Mouse (Mus musculus) testis, adult 2 months (tissue): ENCODE measurements around the gene Med27.

Experiments
- CTCF ChIP-seq: fragments of 200-500 bp; IDR thresholded peaks from 2 replicates; pipeline ENCODE4 v1.5.1; 2012; ENCODE audit warnings: low read depth, mild to moderate bottlenecking, inconsistent platforms, low read length, moderate library complexity; ENCODE audit not compliant: control insufficient read depth, insufficient read depth, insufficient replicate concordance
- POLR2A ChIP-seq: fragments of 200-500 bp; IDR thresholded peaks from 2 replicates; pipeline ENCODE4 v1.6.1; 2012; ENCODE audit warnings: low read depth, mild to moderate bottlenecking, inconsistent platforms, low read length, moderate library complexity; ENCODE audit not compliant: control insufficient read depth

- TF ChIP-seq CTCF (no peak), POLR2A (no peak)
Measured at GRCm38 (mm10) chr2:29523918-29524811, 177.5 kb downstream of the Med27 start.
